Mouse (Mus musculus) monocyte, adult 2 months (primary cell): Measurements from ENCODE around the gene Sept9.
A peak's percentile ranks its signal among the peaks of the same experiment; 100 is the strongest.
"Not testable (repeated sequence)": the region's sequence is repeated elsewhere in the genome, so short reads cannot be mapped to it uniquely, and the experiment has no call there.

Source experiments
- DNase-seq, 2 experiments: peaks; one replicate each; pipeline ENCODE4 v3.0.0; 2022; ENCODE audit warnings: low spot score in 2 of 2, low read depth in 1 of 2

Sept9 gene

DNA sequence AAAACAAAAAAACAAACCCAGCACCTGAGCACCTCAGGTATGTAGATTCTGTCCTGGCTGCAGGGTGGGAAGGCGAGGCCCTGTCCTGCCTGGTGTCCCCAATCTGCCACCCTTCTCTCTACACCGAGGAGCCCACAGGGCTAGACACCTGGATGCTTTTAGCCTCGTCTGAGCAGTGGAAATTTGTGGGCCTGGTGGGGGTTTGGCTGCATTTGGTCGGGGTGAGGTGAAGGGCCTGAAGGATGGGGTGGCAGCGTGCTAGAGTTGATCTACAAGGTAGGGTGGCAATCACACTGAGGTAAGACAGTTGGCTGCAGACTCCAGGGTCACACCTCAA is 125.6 kb downstream of the Sept9 start:
- no peak for DNase-seq

DNA sequence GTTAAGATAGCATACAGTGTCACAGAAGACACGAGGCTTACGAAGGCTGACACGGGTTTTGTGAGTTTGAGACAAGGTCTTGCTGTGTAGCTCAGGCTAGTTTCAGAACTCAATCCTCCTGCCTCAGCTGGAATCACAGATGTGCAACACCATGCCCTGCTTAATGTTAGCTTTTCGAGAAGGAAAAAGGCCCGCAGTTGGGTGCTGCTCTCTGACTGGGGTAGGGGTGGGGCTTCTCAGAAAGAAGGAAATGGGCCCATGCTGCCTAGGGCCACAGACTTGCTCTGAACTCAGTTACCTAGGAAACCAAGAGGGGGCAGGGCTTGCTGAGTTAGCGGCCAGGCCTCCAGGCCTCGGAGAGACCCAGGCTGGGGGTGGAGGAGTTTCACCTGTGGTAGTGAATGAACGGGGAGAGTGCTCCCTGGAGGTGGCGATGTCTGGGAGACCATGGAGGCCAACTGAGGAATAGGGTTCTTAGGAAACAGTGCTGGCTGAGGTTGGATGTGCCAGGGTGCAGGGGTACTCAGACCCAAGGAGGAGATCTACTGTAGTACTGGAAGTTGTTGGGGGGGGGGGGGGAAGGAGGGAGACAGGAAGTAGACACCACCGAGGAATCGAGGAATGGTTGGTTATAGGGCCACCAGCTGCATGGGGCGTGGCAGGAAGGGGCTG is 126.1 kb downstream of the Sept9 start:
- DNase-seq: peak in 1 of 2 experiments; percentile 27

DNA sequence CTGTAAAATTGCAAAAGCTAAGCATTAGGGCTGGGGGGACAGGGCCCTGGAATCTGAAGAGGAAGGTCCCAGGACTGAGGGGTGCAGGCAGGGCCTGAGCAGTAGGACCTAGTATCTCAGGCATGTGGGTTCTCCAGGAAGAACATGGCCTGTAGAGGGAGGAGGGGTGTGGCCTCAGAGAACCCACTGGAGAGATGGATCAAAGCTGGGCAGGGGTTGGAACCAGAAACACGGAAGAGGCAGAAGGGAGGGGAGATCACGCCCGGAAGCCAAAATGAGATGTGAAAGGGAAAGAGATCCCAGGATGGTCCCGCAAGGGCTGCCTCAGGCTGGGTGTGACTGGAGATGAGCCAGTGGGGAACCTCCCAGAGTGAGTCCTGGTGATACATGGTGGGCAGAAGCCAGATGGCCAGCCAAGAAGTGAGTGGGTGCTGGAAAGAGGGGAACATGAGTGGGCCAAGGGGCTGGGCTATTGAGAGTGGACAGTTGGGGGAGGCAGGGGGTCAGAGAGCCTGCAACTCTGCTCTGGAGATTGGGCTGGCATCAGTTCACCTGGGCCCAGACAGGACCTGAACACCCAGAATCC is 126.8 kb downstream of the Sept9 start:
- DNase-seq: peak; percentile 59 to 63

DNA sequence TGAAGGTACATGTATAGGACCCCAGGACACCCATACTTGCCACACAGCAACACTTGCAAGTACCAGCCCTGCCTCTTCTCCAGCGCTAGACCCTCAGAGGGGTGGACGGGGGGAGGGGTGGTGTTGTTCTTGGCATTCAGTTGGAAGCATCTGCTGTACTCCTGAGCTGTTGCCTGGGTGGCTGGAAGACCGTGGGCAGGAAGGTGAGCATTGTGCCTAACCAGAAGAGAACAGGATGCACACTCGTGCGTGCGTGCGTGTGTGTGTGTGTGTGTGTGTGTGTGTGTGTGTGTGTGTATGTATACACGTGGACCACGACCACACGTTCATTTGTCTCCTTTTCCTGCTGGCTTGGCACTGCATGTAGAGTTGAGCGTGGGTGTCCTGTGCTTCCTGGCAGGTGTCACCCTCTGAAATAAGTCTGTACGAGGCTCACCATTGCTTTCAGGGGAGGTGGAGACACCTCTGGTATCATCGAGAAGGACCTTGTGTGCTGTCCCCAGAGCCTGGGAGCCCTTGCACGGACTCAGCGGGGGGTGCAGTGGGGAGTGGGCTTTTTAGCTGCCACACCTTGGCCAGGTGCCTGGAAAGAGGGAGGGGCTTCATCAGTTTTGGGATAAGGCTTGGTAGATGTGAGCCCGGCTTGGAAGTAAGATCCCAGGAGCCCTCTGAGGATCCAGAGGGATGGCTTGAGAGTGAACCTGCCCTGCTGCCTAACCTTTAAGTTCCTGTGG is 127.6 kb downstream of the Sept9 start:
- no peak for DNase-seq

DNA sequence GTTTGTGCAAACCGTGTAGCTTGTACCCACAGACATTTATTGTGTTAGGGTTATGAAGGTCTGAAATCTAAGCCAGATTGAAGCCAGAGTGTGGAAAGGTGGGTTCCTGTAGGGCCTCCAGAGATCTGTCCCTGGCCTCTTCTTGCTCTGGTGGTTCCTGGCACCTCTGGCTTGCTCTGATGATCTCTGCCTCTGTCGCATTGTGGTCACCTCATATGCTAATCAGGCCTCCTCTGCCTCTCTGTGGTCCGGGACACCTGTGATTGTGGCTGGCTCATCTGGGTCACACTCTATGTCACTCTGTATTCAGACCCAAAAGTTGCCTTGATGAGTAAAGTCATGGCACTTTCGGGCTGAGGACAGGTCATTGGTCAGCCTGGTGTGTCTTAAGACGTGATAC is 128.2 kb downstream of the Sept9 start:
- no peak for DNase-seq

DNA sequence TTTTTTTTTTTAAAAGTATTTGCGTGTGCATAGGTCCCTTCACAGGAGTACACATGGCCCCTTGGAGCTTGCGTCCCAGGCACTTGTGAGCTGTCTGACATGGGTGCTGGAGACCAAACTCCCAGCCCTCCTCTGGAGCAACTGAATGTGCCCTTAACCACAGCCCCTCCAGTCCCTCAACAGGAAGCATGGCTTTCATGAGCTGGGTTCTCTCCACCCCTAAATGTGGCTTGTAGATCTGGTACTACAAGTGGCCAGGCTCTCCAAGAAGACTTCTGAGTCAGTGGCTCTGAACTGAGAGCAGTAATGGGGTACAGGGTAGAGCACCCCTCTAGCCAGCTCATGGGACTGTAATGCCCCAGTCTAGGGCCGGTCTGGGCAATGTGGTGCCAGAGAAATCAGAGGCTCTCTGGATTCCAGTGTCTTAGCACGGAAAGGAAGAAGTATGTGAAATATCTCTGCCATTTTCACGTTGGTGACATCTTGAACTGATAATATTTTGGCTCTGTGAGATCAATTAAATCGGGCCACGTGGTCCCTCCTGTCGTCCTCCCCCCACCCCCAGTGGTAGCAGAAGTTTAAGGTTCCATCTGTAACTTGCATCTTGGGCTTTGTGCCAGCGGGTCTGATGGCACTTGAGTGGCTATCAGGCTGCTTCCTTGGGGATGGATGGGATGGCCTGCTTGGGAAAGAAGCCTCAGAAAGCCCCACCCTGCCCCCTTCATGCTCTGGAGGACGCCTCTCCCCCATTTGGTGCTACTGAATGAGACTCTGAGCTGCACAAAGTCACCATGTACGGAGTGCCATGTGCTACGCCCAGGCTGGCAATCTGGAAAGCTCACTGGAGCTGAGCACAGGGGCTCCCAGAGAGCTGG is 130.9 kb downstream of the Sept9 start:
- no peak for DNase-seq

DNA sequence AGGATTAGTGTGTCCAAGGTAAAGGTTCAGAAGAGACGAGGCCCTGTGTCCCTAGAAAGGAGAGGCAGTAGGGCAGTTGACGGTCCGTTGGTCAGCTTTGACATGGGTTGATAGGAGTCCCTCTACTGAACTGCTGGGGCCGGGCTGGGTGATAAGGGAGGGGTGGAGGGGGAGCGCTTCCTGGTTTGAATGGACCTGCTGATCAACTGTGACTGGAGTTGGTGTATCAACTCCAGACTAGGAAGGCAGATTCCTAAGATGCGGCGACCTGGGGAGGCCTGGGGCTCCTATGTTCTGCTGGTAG is 131.4 kb downstream of the Sept9 start:
- no peak for DNase-seq

DNA sequence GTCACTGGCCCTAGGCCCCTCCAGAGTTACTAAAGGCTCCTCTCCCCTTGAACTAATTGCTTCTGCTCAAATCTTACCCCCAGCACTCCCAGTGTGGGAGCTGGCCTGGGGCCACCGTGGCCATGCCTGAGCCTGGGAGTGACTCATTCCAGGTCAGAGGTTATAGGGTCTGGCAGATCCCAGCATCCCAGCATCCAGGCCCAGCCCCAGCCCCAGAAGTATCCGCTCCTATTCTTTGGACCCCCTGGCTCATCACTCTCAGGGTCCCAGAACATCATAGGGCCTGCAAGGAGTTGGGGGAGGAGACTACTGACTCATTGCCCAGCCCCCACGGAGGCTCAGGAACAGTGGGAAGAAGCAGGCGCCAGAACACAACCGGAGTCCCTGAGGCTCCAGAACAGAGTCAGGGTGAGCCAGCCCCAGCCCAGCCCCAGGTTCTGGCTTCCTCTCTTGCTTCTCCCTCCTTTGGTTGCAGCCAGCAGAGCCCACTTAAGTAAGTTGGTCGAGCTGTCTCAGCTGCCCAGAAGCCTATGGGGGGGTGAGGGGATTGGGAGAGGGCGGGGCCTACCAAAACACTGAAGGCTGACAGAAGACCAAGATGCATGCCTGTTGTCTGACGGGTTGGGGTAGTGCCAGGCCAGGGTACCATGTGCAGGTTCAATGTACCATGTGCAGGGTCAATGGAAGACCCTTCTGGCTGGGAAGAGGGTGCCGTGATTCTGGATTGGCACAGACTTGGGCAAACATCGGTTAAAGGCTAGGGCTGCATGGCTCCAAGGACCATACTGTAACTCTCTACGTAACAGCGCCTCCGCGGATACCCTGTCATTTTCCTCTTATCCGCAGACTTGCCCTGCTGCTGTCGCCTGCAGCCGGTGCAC is 132.1 kb downstream of the Sept9 start:
- DNase-seq: no peak

DNA sequence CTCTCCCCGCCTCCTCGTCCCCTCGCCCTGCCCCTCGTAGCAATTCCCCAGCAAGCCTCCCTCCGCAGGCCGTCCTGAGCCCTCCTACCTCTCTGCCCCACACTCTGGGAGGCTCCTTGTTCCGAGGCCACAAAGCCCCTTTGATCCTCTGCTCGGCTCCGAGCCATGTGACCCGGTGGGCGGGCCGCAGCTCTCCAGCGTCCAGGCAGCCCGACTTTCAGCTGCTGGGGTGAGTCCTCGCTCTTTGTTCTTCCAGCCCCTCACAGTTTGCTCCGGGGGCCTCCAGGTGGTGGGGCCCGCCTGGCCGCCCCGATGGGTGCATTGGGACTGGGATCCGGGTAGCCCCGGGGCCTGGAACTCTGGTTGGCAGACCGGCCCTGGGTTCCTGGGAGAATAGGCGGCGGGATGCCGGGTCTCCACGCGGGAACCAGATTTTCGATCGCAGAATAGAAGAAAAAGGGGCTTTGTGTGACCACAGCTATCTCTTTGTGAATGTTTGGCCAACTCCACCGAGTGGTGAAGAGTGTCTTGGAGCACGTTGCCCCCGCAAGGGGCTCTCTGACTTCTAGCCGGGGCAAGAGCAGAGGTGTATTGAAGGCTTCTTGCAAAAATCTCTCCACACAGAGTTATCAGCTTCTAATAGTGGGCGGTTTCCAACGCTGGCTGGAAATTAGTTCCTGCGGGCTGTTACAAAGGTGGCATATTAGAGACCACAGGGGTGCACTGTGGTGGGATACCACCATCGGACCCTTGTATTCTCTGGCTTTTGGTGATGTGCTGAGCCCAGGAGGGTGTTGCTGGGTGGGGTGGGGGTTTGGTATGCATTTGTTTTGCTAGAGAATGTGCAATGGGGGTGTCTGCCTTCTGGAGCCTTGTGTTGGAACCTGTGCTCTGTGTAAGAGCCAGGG is 133.0 kb downstream of the Sept9 start:
- no peak for DNase-seq

DNA sequence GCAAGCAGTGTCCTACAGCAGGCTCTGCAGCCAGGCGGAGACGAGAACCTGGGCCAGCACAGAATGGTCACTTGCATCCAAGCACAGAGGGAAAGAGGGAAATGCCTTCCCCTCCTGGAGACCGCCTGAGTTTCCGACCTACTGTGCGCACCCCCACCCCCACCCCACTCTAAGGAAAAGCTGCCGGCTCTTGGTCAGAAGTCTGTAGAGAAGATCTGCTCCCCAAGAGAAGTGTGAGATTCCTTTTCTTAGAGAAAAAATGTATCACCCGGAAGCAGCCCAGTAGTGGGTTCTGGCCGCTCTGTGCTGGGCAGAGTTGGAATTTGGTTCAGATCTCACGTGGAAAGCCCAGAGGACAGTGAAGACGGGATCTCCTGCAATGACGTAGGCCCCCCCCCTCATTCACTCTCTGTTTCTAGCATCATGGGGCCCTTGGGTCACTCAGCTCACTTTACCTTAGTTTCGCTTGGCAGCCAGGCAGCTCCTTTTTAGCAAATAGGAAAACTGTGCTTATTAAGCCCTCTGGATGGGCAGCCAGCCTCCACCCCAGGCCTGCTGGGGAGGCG is 133.8 kb downstream of the Sept9 start:
- DNase-seq: no peak

DNA sequence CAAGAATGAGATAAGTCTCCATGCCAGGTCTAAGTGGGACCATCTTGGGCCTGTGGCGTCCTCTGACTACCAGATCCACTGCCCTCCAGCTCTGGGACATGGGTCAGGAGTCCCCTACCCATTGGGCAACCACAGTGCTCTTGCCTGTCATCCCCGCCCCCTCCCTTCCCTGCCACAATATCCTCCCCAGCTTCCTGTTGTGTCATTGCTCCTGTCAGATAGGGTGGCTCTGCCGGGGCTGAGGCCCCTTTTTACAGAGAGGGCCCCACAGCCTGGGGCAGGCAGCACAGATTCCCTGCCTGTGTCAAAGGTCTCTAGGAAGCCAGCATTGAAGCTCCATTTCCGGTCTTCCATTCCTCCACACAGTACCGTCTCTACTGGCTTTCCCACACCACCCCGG is 134.6 kb downstream of the Sept9 start:
- DNase-seq: peak in 1 of 2 experiments; percentile 35

DNA sequence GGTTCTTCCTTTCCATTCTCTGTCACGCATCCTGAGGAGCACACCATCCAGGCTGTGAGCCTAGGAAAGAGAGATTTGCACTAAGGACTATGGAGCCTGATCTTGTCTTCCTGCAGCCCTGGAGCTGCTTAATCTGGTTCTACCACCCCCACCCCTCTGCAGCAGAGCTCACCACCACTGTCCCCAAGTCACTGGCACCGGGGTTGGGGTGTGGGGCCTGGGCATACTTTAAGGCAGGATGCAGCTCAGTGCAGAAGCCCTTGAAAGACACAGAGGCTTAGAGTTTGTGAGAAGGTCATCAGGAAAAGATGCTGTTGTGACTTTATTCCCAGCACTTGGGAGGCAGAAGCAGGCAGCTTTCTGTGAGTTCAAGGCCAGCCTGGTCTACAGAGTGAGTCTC is 135.7 kb downstream of the Sept9 start:
- DNase-seq: no peak

DNA sequence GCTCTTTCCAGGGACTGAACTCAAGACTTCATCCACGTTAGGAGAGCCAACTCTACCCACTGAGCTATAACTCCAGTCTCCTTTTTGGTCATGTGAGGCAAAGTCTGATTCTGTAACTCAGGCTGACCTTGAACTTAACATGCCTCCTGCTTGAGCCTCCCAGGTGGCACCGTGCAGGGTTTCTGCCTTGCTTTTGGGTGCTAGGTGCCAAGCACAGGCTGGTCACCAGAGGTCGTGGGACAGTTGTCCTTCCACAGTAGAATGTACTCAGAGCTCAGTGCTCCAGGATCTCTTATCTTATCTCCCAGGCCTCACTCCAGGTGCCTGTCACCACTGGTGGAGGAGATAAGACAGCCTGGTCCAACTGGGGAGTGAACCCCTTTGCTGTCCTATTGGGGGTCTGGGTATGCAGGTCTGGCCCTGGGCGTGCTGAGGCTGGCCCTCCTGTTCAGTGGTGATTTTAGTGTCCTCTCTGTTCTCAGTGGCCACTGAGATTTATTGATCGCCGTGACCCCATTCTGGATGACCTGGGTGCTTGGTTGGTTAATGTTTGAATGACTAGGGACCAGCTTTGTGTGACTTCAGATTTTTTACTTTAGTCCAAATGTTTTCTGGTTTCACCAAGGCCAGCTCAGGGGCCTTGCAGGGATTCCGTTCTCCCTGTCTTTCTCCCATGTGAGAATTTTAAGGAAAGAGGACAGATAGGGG is 136.8 kb downstream of the Sept9 start:
- no peak for DNase-seq

DNA sequence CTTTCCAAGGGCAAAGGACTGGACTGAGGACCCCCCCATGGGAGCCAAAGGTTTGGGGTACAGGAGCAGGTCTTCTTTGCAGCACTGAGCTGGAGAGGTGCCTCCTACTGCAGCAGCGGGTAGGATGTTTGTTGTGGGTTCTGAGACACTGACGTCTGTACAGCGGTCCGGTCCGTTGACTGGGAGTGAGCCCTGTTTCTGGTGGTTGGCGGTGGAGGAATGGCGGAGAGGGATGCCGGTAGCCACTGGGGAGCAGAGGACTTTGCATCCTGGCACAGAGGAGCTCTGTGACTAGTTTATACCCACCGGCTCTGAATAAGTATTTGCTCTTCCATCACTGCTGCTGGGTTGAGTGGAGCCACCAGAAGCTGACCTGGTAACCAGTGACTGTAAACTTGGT is 138.3 kb downstream of the Sept9 start:
- no peak for DNase-seq

DNA sequence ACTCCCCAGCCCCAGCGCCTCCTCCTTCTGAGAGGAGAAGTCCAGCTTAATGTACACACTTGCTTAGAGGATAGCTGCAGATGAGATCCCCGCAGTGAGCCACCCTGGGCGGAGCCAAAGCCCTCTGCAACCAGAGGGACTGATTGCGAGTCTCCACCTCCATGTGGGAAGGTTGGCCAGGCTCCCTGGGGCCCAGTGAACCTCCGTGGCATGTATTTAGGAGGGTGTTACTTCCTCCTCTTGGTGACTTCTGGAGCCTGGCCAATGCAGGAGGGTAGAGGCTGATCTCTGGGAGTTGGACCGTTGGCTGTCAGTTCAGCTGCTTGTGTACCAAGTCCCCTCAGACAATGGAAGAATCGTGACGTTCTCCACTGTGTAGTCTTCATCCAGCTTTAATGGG is 139.0 kb downstream of the Sept9 start:
- DNase-seq: peak; percentile 39 to 54

DNA sequence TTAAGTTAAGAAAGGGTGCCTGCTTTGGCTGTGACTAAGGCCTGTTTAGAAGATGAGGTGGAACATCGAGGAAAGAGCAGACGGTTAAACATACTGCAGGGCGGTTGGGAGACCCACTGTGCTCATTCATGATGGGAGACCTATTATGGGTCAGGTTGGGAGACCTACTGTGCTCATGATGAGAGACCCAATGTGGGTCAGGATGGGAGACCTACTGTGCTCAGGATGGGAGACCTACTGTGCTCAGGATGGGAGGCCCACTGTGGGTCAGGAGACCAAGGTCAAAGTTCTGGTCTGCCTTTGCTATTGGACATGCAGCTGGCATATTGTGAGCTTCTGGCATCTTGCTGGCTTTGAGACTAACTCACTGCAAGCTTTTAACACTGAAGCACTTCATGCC is 139.6 kb downstream of the Sept9 start:
- no peak for DNase-seq

DNA sequence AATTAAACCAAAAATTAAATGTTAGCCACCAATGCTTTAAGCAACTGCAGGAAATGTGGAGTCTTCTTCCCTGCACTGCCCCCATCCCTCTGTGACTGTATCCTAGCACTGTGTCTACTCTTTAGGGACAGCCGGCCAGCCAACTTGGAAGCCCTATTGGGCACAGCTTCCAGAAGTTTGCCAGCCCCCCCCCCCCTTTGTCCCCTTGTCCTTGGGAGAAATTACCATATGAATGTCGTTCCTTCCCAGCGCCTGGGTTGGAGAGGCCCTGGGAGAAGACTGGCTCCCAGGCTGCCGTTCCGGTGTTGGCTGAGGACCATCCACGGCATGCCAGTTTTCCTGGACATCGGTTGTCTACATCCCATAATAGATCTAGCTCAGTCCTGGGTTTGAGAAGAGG is 141.8 kb downstream of the Sept9 start:
- no peak for DNase-seq

DNA sequence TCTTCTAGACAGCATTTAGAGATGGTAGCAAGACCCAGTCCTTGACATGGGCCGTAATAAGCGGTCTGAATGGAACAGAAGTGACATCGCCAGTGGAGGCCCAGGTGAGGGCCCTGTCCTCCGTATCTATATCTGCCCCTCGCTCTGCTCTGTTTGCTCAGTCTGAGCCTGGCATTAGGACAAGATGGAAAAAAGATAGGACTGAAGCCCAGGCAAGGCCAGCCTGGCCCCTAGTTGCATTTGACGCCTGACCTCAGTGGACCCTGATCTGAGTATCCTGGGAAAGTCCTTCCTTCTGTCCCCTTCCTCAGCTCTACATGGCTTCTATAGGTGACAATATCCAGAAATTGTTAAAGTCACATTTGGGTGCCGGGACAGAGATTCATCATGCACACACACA is 142.6 kb downstream of the Sept9 start:
- DNase-seq: no peak

DNA sequence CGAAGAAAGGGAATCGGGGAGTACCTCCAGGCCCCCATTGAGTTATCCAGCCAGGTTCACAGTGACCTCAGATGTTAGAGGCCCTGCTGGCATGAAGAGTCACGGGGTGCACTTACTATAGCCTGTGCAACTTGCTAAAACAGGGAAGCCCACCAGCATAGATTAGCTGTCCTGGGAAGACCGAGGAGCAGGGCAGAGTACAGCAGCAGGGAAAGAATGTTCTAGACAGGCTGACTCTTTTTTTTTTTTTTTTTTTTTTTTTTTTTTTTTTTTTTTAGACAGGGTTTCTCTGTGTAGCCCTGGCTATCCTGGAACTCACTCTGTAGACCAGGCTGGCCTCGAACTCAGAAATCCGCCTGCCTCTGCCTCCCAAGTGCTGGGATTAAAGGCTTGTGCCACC is 143.0 kb downstream of the Sept9 start:
- not testable (repeated sequence) for DNase-seq
